Mouse (Mus musculus) midbrain, embryonic 16.5 days (tissue): ENCODE measurements around the gene Tox3. TPM values are rescaled to one million over a fixed set of nuclear protein-coding genes. Genes with fewer than 3 reads are reported as not detected.

ENCODE experiments used
- ATAC-seq: fragments of 200-750 bp; cut with Nextera tagmentation; 2 replicates; pipeline ENCODE4 v1.8.0; 2017; ENCODE audit warnings: moderate TSS enrichment
- H3K27ac ChIP-seq: fragments of 300-500 bp; sonication (generic); 2 replicates; pipeline ENCODE4 v1.5.1; 2014; ENCODE audit warnings: mild to moderate bottlenecking, low read length, mixed read lengths
- H3K27me3 ChIP-seq: fragments of 300-500 bp; sonication (generic); 2 replicates; pipeline ENCODE4 v1.6.1; 2014; ENCODE audit warnings: low read depth, low read length, mixed read lengths; ENCODE audit not compliant: control insufficient read depth, insufficient read depth
- H3K36me3 ChIP-seq: fragments of 300-500 bp; sonication (generic); 2 replicates; pipeline ENCODE4 v1.6.1; 2014; ENCODE audit warnings: mild to moderate bottlenecking, low read length, moderate library complexity, mixed read lengths; ENCODE audit not compliant: control insufficient read depth, insufficient read depth
- H3K4me1 ChIP-seq: fragments of 300-500 bp; sonication (generic); 2 replicates; pipeline ENCODE4 v1.6.1; 2014; ENCODE audit warnings: mild to moderate bottlenecking, low read length, mixed read lengths; ENCODE audit not compliant: control insufficient read depth, insufficient read depth
- H3K4me2 ChIP-seq: fragments of 300-500 bp; sonication (generic); 2 replicates; pipeline ENCODE4 v1.6.1; 2014; ENCODE audit warnings: mild to moderate bottlenecking, low read length, mixed read lengths
- H3K4me3 ChIP-seq: fragments of 300-500 bp; sonication (generic); 2 replicates; pipeline ENCODE4 v1.5.1; 2014; ENCODE audit warnings: low read depth, mild to moderate bottlenecking, low read length, moderate library complexity, mixed read lengths
- H3K9ac ChIP-seq: fragments of 300-500 bp; sonication (generic); 2 replicates; pipeline ENCODE4 v1.6.1; 2014; ENCODE audit warnings: low read depth, low read length, mixed read lengths
- H3K9me3 ChIP-seq: fragments of 300-500 bp; sonication (generic); replicated peaks from 2 replicates; pipeline ENCODE4 v1.6.1; 2014; ENCODE audit warnings: mild to moderate bottlenecking, low read length, mixed read lengths; ENCODE audit not compliant: control insufficient read depth, poor library complexity, severe bottlenecking
- WGBS: fragments of 180-500 bp; shearing (Covaris S2); extraction: QIAGEN DNeasy Blood & Tissue Kit; methylation state at CpG from one replicate; pipeline ENCODE4 v1.1.7; 2014; 5-methylcytosine and 5-hydroxymethylcytosine counted together
- polyA plus RNA-seq: library from polyadenylated mRNA; unstranded; fragments of >200 nt; fragmentation: Nextera tagmentation; extraction: Ambion mirVana; gene quantifications from 2 replicates; pipeline ENCODE4 v1.2.1, GENCODE M21; 2015

Tox3 gene
- polyA plus RNA-seq, 1 experiment from 2014 or later: 17.3 TPM

DNA sequence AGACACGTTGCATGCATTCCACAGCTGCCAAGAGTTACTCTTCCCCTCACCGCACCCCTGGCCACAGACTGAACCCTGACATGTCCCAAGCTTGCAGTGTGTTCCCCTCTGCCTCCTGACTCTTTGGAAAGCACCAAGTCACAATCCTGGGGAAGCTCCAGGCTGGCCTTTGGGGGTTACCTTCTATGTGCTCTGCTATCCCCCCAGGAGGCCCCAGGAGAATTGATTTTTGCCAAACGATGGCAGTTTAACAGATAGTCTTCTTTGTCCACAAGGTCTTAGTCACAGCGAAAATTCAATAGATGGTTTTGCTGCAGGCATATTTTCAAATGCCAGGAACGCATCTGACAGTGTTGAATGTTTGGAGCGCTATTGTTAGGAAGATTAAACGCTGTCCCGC lies 115.6 kb downstream of the Tox3 start:
- H3K27ac ChIP-seq: no peak overlapping the region
- no peaks in the 10 kb centered on the region for H3K27me3 ChIP-seq
- peaks cover 6% of the 10 kb centered on the region; the same call in 1 of the 2 replicates for H3K4me1 ChIP-seq
- H3K4me2 ChIP-seq: peak overlapping the region; percentile 14; the same call in 1 of the 2 replicates
- no peaks in the 10 kb centered on the region for H3K36me3 ChIP-seq
- no peaks in the 10 kb centered on the region for H3K9me3 ChIP-seq
- no peak overlapping the region for H3K9ac ChIP-seq
- no peak overlapping the region for H3K4me3 ChIP-seq
- 45% methylated on average over 8 of the region's 8 CpGs for WGBS
- ATAC-seq: no peak

DNA sequence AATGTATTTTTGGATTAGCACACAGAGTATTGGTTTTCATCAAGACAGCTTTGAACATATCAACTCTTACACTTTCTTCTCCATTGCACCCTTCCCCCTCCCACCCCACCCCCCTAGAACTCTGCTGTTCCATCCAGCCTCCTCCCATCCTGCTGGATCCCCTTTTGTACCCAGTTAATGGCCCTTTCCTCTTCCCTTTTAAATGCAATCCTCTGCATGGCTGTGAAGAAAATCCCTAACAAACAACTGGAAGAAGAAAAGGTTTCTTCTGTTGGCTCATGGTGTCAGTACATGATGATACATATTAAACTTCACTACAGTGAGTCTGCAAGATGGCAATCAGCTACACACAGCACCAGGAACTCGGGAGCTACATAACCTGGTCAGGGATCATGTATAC lies 124.0 kb downstream of the Tox3 start:
- Histone ChIP-seq H3K36me3 (no peaks in the 10 kb centered on the region), H3K4me3 (no peak overlapping the region), H3K4me2 (no peak overlapping the region), H3K4me1 (no peaks in the 10 kb centered on the region), H3K9ac (no peak overlapping the region), H3K9me3 (no peaks in the 10 kb centered on the region), H3K27me3 (no peaks in the 10 kb centered on the region), H3K27ac (no peak overlapping the region)
- ATAC-seq: no peak
- 81% methylated on average over 1 of the region's 1 CpGs for WGBS

DNA sequence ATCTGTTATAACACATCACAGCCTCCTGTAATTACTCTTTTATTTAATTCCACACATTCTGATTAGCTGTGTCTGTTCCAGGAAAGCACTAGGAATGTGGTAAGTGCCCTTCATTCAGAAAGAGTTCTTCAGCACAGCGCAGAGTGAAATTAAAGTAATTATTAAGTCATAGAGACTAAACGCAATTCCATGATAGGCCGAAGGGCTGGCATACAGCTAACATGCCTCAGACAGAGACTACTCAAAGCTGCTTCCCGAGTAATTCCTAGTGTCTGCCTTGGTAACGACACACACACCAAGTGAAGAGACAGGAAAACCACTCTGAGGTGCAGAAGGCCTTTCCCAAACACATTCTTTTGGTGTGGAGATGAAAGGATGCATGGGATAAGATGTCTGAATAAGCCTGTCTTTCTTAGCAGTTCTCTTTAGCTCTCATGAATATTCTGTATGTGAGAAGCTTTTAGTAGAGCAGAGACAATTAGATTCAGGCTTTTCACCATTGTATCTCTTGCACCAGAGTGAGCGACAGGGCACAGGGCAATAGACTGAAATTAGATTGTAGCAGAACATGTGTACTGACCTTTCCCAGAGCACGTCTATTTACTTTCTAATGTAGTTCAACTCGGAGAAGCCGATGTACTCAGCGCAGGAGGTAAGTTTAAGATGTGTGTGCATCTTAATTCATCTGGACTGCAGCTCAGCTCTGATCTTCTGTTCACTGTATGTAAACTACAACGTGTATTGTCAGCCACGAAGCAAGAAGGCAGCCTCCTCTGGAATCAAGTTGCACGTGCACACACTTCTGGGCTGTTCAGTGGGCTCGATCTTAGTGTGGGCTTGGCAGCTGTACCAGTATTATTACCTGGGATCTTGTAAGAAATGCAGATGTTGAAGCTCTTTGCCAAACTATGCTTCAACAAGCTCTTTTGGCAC lies 138.8 kb downstream of the Tox3 start:
- Histone ChIP-seq H3K4me2 (no peak overlapping the region), H3K9me3 (no peaks in the 10 kb centered on the region), H3K36me3 (no peaks in the 10 kb centered on the region), H3K9ac (no peak overlapping the region), H3K4me1 (peaks cover 11% of the 10 kb centered on the region), H3K27ac (no peak overlapping the region), H3K27me3 (no peaks in the 10 kb centered on the region), H3K4me3 (no peak overlapping the region)
- WGBS: 15% methylated on average over 14 of the region's 14 CpGs
- ATAC-seq: peak; percentile 25; the same call in 1 of the 2 replicates
